Mouse (Mus musculus): ENCODE results near the gene Igf2r.

- TF ChIP-seq CTCF (IDR thresholded peaks at IDR 0.05; ENCODE audit: control insufficient read depth, insufficient read depth, insufficient replicate concordance, low read depth, low read length) (no peak), POLR2A (IDR thresholded peaks at IDR 0.05; ENCODE audit: control insufficient read depth, low read depth, low read length) (no peak)
These were observed 11.6 kb upstream of the Igf2r start for GRCm38 (mm10) chr17:12781101-12781500.

Data from testis, adult 2 months (tissue).